Comparison of ENCODE assay signal across 9 mouse cellular contexts in the genomic region with DNA sequence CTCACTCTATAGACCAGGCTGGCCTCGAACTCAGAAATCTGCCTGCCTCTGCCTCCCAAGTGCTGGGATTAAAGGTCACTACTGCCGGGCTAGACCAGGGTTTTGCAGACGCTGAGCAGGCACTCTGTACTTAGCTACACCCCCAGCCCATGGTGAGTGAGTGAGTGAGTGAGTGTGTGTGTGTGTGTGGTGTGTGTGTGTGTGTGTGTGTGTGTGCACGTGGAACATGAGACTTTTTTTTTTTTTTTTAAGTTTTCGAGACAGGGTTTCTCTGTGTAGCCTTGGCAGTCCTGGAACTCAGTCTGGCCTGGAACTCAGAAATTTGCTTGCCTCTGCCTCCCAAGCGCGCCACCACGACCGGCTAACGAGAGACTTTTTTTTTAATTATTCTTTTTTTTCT. TPM values are rescaled to one million over a fixed set of nuclear protein-coding genes. Genes with fewer than 3 reads are reported as not detected.
A peak's percentile ranks its signal among the peaks of the same experiment; 100 is the strongest.
DNase-seq lines count a peak whose midpoint lies in the region; ATAC-seq and TF ChIP-seq lines count a peak whose summit lies in the region.
"Had no signal": no experiment of that assay in that cellular context is flagged by ENCODE, and none has a peak within 500 bp of the region (broad histone marks: within the 10 kb centered on the region; RNA-seq: fewer than 3 reads in every experiment).

No protein-coding gene starts in this region.

- intact Hi-C loops in heart, postnatal 36 days (cut with DNase I), result loop anchor here (5.0 to 10.0 kb wide), 3 partner anchors 433 to 1040 kb away; a partner anchor contains a TSS

- WGBS in heart, embryonic 13.5 days, result 81% methylated on average over 10 of the region's 10 CpGs
- 58% methylated on average over 10 of the region's 10 CpGs for WGBS in thymus, adult 2 months
- WGBS in limb, embryonic 15.5 days, result 63% methylated on average over 10 of the region's 10 CpGs

- H3K4me1 ChIP-seq in heart, embryonic 13.5 days, result peaks cover 59% of the 10 kb centered on the region
- H3K4me1 ChIP-seq in thymus, adult 2 months (replicated peaks; ENCODE audit: control insufficient read depth, insufficient read depth, low read length), result peaks cover 46% of the 10 kb centered on the region
- peaks cover 64% of the 10 kb centered on the region for H3K4me1 ChIP-seq in limb, embryonic 15.5 days

- peaks cover 22% of the 10 kb centered on the region for H3K36me3 ChIP-seq in heart, embryonic 13.5 days
- H3K36me3 ChIP-seq in thymus, adult 2 months (ENCODE audit: control insufficient read depth, insufficient read depth, low read length), result peaks cover 13% of the 10 kb centered on the region
- peaks cover 16% of the 10 kb centered on the region for H3K36me3 ChIP-seq in limb, embryonic 15.5 days

- no peak for TF ChIP-seq POLR2A in thymus, adult 2 months (IDR thresholded peaks at IDR 0.05; ENCODE audit: control insufficient read depth, extremely low read depth, insufficient read depth, low read length, poor library complexity)

- peak overlapping the region; percentile 100 for H3K27ac ChIP-seq in heart, embryonic 13.5 days (replicated peaks)
- H3K27ac ChIP-seq in thymus, adult 2 months (ENCODE audit: control insufficient read depth, insufficient read depth, low read length), result peak overlapping the region; percentile 99
- H3K27ac ChIP-seq in limb, embryonic 15.5 days, result peak overlapping the region; percentile 97

- no peaks in the 10 kb centered on the region for H3K9me3 ChIP-seq in heart, embryonic 13.5 days
- no peaks in the 10 kb centered on the region for H3K9me3 ChIP-seq in limb, embryonic 15.5 days

- no peak for ATAC-seq in heart, embryonic 13.5 days (ENCODE audit: extremely low read depth, insufficient number of reproducible peaks, low FRiP score, low TSS enrichment)
- ATAC-seq in limb, embryonic 15.5 days (ENCODE audit: insufficient number of reproducible peaks, low FRiP score, low TSS enrichment, low read depth), result no peak
- ATAC-seq in frontal cortex, adult (ENCODE audit: low TSS enrichment), result no peak

- H3K9ac ChIP-seq in heart, embryonic 13.5 days, result peak overlapping the region; percentile 98
- H3K9ac ChIP-seq in limb, embryonic 15.5 days, result no peak overlapping the region

- no peak for TF ChIP-seq CTCF in thymus, adult 2 months (IDR thresholded peaks at IDR 0.05; ENCODE audit: borderline replicate concordance, control insufficient read depth, extremely low read depth, insufficient read depth, low read length, poor library complexity)

- H3K4me3 ChIP-seq in heart, embryonic 13.5 days, result peak overlapping the region; percentile 87
- H3K4me3 ChIP-seq in thymus, adult 2 months (ENCODE audit: control insufficient read depth, insufficient read depth, low read length), result peak overlapping the region; percentile 60
- no peak overlapping the region for H3K4me3 ChIP-seq in limb, embryonic 15.5 days

- H3K4me2 ChIP-seq in heart, embryonic 13.5 days, result peak overlapping the region; percentile 88
- H3K4me2 ChIP-seq in limb, embryonic 15.5 days, result no peak overlapping the region

- DNase-seq in heart, postnatal 36 days, result no peak
- no peak for DNase-seq in thymus, adult 2 months
- DNase-seq in thymus, postnatal 4 days, result no peak
- no peak for DNase-seq in cerebellum, postnatal 4 days (ENCODE audit: low spot score in 2 of 2)
- DNase-seq in cerebellum, adult 8-10 months, result no peak
- DNase-seq: cerebellum, postnatal 14 days had no signal

- H3K27me3 ChIP-seq in heart, embryonic 13.5 days (replicated peaks), result no peaks in the 10 kb centered on the region
- no peaks in the 10 kb centered on the region for H3K27me3 ChIP-seq in thymus, adult 2 months (ENCODE audit: control insufficient read depth, insufficient read depth, low read length)
- no peaks in the 10 kb centered on the region for H3K27me3 ChIP-seq in limb, embryonic 15.5 days

RNA-seq across cellular contexts. Expression of a gene that starts 2.2 kb away (rescaled TPM):
- 43.5 and 49.3 TPM in 2 replicates for polyA plus RNA-seq in heart, embryonic 13.5 days (2015; fragmentation: Nextera tagmentation; extraction: Ambion mirVana)
- 10 to 100 TPM; 15.1 to 15.8 TPM for total RNA-seq in heart, postnatal 36 days (2021)
- polyA plus RNA-seq in thymus, adult 2 months (2012; rRNA removed), result 187 and 211 TPM in 2 replicates
- polyA plus RNA-seq in limb, embryonic 15.5 days (2015; fragmentation: Nextera tagmentation; extraction: Ambion mirVana), result 54.4 and 54.8 TPM in 2 replicates

RNA-seq across cellular contexts. Expression of a gene that starts 5.4 kb away (rescaled TPM):
- polyA plus RNA-seq in heart, embryonic 13.5 days (2015; fragmentation: Nextera tagmentation; extraction: Ambion mirVana), result 11.9 and 13.6 TPM in 2 replicates
- 10 to 100 TPM; 14.7 to 29.0 TPM for total RNA-seq in heart, postnatal 36 days (2021)
- polyA plus RNA-seq in thymus, adult 2 months (2012; rRNA removed), result 152 and 159 TPM in 2 replicates
- polyA plus RNA-seq in limb, embryonic 15.5 days (2015; fragmentation: Nextera tagmentation; extraction: Ambion mirVana), result 22.8 and 26.0 TPM in 2 replicates

RNA-seq across cellular contexts. Expression of a gene that starts 17.9 kb away (rescaled TPM):
- 49.9 and 54.2 TPM in 2 replicates for polyA plus RNA-seq in heart, embryonic 13.5 days (2015; fragmentation: Nextera tagmentation; extraction: Ambion mirVana)
- 10 to 100 TPM; 18.2 to 20.1 TPM for total RNA-seq in heart, postnatal 36 days (2021)
- 56.0 and 65.3 TPM in 2 replicates for polyA plus RNA-seq in thymus, adult 2 months (2012; rRNA removed)
- 44.8 and 45.1 TPM in 2 replicates for polyA plus RNA-seq in limb, embryonic 15.5 days (2015; fragmentation: Nextera tagmentation; extraction: Ambion mirVana)

RNA-seq across cellular contexts. Expression of a gene that starts 18.1 kb away (rescaled TPM):
- polyA plus RNA-seq in heart, embryonic 13.5 days (2015; fragmentation: Nextera tagmentation; extraction: Ambion mirVana), result 73.4 and 75.1 TPM in 2 replicates
- 10 to 100 TPM; 38.8 to 48.0 TPM for total RNA-seq in heart, postnatal 36 days (2021)
- 146 and 182 TPM in 2 replicates for polyA plus RNA-seq in thymus, adult 2 months (2012; rRNA removed)
- polyA plus RNA-seq in limb, embryonic 15.5 days (2015; fragmentation: Nextera tagmentation; extraction: Ambion mirVana), result 67.6 and 73.4 TPM in 2 replicates

RNA-seq across cellular contexts. Expression of a gene that starts 24.2 kb away (rescaled TPM):
- 599 and 651 TPM in 2 replicates for polyA plus RNA-seq in heart, embryonic 13.5 days (2015; fragmentation: Nextera tagmentation; extraction: Ambion mirVana)
- total RNA-seq in heart, postnatal 36 days (2021), result 100 to 1,000 TPM; 494 to 516 TPM
- polyA plus RNA-seq in thymus, adult 2 months (2012; rRNA removed), result 1,733 and 1,891 TPM in 2 replicates
- 822 and 1,022 TPM in 2 replicates for polyA plus RNA-seq in limb, embryonic 15.5 days (2015; fragmentation: Nextera tagmentation; extraction: Ambion mirVana)
